3 mouse cellular contexts compared by ENCODE assay signal in genomic region chr5:3798656-3799055, GRCm38 (mm10). TPM values are rescaled to one million over a fixed set of nuclear protein-coding genes. Genes with fewer than 3 reads are reported as not detected.
"Had no signal": no experiment of that assay in that cellular context is flagged by ENCODE, and none has a peak within 500 bp of the region (broad histone marks: within the 10 kb centered on the region; RNA-seq: fewer than 3 reads in every experiment).

No protein-coding gene starts in this region.

RNA-seq across cellular contexts. Expression of gene Lrrd1, which starts 46.3 kb away (rescaled TPM):
- polyA plus RNA-seq: erythroblast, embryonic 14.5 days; forebrain, postnatal 0 days; gonadal fat pad, adult 2 months had no signal
